Mouse (Mus musculus): ENCODE measurements around the gene Misp.

GRCm38 (mm10) chr10:79819606-79820005 lies 1.2 kb upstream of the Misp start:
- TF ChIP-seq POLR2A (IDR thresholded peaks at IDR 0.05; ENCODE audit: low read depth, low read length): no peak
- TF ChIP-seq CTCF (IDR thresholded peaks at IDR 0.05; ENCODE audit: borderline replicate concordance, insufficient read depth, low read length): no peak

All from embryonic fibroblast, embryonic 13.5 days (primary cell).